Mouse (Mus musculus) spleen, postnatal 14 days (tissue): ENCODE measurements around the gene Pank3.
"Not testable (repeated sequence)": the region's sequence is repeated elsewhere in the genome, so short reads cannot be mapped to it uniquely, and the experiment has no call there.

Source experiments
- DNase-seq, 2 experiments: peaks; one replicate each; pipeline ENCODE4 v3.0.0; 2021 to 2022; ENCODE audit warnings: low spot score in 2 of 2

The Pank3 gene

GRCm38 (mm10) chr11:35840806-35841205, 71.5 kb downstream of the Pank3 start:
- DNase-seq: not testable (repeated sequence)
